Mouse (Mus musculus): ENCODE data around the gene Scn8a.

The Scn8a gene

DNA sequence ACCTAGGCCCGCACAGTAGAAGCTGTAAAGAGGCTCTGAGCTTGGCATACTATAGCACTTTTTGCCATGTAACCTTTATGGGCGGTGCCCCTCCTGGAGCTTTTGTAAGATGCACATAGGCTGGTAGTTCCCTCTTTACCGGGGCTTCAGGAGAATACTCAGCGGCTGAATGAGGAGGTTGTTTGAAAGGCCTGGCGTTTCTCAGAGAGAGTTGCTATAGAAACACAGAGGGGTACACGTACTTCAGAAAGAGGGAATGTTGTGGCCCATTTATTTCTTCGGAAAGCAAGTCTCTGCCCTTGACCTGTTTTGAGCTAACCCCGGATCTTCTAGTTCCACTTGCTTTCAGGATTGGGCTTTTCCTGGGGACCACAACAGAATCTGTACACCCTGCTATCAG, 83.2 kb downstream of the Scn8a start:
- no peak for DNase-seq (ENCODE audit: low read depth, low spot score)

DNA sequence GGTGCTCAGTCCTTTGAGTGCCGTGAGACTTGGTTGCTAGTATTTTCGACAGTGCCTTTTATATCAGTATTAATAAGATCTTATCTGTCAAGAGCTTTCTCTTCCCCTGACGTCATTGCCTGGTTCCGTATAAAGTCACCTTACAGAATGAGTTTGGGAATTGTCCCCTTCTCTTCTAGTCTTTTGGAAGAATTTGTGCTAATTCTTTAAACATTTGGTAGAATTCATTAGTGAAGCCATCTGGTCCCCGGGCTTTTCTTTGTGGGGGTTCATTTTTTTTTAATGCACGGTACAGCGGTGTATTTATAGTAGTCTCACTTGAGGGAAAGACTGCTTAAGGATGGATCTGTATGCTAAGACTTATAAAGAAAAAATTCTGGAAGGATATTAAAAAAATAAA, 84.3 kb downstream of the Scn8a start:
- no peak for DNase-seq (ENCODE audit: low read depth, low spot score)

DNA sequence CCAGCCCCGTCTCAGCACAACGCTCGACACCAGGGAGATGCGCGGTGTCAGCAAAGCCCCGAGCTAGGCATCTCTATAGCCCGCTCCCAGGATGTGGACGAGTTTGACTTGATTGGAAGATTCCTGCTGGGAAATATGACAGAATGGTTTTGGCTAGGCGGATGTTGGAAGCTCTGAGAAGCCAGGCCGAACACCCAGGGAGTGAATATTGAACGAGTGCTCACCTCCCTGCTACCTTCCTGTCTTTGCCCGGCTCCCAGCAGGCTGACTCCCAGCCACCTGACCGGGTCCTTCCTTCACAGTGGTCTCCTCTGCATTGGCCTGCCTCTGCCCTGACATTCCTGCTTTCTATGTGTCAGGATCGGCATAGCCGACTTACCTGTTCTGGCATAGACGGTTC, 85.1 kb downstream of the Scn8a start:
- DNase-seq (ENCODE audit: low read depth, low spot score): no peak

DNA sequence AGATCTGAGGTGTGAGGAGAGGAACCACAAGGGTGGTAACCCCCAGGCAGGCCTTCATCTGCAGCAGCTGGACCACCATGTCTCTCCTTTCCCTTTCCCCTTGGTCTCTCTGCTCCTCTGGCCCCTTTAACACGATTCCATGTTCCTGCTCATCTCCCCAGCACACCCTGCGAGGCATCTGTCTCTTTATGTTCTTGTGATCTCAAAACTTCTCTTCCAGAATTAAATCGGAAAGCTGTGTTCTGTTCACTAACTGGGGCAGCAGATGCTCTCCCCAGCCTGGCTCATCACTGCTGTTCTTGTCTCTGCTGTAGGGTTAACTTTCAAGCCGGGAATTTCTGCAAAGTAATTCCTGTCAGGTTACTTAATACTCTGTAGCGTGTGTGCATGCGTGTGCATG, 91.3 kb downstream of the Scn8a start:
- no peak for DNase-seq (ENCODE audit: low read depth, low spot score)

DNA sequence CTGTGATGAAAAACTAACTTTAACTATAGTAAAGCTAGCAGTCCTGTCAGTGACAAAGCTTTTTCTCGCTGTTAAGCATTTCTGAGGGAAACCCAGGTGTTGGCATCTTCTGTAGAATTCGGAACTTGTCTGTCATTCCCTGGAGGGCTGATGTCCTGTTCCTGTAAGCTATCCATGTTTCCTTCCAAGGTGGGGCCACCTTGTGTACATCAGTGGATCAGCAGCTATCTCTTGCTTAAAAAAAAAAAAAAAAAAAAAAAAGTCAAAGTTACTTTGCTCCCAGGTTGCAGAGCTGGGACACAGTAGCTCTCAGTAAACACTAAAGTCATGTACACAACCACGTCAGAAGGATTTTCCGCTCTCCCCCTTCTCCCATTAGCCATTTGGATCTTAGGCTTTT, 91.9 kb downstream of the Scn8a start:
- peak; percentile 55 for DNase-seq (ENCODE audit: low read depth, low spot score)

DNA sequence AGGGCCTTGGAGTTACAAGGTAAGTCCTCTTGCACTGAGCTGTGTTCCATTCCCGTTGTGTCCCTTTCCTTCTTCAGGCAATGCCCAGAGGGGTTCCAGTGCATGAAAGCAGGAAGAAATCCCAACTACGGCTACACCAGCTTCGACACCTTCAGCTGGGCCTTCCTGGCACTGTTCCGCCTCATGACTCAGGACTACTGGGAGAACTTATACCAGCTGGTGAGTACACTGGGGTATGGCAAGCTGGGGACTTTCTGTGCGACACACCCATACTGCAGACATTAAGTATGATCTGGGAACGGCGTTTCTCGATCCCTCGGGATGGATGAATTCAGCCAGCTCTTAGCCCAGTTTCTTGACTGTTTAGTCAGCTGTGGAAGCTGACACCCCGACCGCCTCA, 101.8 kb downstream of the Scn8a start:
- DNase-seq (ENCODE audit: low read depth, low spot score): no peak

DNA sequence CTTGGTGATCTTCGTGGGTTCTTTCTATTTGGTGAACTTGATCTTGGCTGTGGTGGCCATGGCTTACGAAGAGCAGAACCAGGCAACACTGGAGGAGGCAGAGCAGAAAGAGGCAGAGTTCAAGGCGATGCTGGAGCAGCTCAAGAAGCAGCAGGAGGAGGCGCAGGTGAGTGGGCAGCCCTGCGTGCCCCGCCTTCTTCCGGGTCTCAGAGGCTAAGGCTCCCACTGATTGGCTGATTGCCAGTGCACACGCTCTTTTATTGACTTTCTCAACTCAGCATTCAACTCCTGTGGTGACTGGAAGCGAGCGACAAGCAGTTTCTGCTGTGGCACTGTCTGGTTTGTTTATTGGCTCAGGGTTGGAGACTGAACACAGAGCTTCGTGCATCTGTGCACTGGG, 103.1 kb downstream of the Scn8a start:
- peak; percentile 60 for DNase-seq (ENCODE audit: low read depth, low spot score)

DNA sequence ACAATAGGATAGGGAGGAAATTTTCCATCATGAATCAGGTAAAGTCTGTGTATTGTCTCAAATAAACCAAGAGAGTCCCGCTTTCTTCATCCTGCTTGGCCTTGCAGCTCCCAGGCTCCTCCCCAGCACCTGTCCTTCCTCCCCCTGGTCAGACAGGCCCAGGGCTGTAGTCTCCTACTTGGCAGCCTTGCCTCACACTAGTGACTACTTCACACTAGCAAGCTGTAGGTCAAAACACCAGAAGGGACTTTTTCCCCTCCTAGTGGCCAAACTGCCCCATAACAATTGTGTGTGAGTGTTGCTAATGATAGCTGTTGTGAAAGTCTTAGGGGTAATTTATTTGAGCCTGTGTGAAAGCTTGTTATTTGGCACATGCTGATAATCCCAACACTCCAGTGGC, 105.0 kb downstream of the Scn8a start:
- DNase-seq (ENCODE audit: low read depth, low spot score): peak; percentile 48

DNA sequence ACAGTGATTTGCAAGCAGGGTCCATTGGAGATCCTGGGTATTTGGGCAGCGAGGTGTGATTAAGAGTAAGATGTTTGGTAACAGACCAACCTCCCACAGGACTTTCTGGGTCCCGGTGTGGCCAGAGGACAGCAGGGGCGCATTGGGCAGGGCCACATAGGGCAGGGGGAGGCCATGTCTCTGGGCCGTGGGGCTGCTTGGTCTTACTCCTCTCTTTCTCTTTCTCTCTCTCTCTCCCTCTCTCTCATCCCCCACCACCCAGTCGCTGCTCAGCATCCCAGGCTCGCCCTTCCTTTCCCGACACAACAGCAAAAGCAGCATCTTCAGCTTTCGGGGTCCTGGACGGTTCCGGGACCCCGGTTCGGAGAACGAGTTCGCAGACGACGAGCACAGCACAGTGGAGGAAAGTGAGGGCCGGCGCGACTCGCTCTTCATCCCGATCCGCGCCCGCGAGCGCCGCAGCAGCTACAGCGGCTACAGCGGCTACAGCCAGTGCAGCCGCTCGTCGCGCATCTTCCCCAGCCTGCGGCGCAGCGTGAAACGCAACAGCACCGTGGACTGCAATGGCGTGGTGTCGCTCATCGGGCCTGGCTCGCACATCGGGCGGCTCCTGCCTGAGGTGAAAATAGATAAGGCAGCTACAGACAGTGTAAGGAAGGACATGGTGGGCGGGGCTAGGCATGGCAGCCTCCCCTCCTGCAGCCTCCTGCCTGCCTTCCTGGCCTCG, 113.9 kb downstream of the Scn8a start:
- DNase-seq (ENCODE audit: low read depth, low spot score): peak; percentile 76

DNA sequence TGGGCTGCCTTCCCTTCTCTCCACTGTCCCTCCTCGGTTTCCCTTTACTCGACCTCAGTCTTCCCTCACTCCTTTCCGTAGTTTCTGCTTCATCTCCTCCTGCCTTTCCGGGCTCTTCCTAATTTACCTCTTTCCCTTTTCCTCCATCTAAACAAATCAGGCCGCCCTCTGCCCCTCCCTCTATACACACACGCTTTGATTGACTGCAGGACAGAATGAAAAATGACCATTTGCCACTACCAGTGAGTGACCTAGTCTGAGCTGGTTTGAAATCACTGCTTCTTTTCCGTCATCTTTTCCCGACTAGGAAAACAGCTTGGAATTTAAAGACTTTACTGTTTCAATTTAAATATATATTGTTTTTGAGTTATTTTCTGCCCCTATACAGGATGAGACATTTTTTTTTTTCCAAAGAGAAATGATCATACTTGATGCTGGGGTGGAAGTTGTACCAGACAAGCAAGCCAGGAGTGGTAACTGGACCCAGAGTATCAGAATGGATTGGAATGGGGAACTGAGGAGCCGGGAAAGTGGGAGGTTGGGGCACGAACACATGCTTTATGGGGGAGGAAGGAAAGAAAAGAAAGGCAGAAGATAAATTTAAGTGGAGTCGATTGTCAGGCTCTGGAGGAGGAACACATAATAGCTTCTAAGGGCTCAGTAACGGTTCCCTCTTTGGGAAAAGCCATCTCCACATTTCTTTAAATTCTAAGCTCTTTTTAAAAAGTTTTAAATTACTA, 114.7 kb downstream of the Scn8a start:
- DNase-seq (ENCODE audit: low read depth, low spot score): no peak

DNA sequence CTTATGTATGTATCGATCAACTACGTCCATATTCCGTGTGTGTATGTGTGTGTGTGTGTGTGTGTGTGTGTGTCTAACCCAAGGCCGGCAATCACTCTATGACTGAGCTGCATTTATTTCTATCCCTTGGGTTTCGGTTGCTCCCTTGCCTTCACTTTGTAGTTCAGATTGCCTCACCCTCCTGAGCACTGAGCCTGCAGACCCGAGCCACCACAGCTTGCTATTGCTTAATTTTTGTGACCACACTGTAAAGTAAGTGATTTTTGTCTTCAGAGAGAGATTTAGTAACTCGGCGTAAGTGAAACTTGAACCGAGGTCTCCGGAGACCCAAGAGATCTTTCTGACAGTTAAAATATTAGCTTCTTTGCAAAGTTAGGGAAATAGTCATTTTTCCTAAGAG, 116.8 kb downstream of the Scn8a start:
- no peak for DNase-seq (ENCODE audit: low read depth, low spot score)

DNA sequence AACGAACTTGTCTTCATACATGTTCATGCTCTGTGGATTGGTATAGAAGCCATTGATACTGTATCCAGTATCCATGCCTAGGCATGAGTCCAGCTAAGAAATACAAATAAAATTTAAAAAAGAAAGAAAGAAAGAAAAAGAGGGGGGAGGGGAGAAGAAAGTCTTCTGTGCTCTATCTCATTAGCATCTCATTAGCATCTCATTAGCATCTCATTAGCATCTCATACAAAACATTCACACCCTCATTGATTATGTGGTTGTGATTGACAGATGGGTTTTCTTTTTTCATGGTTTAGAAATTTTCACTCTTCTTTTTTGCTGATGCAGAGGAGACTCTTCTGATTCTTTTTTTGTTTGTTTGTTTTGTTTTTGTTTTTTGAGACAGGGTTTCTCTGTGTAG, 117.4 kb downstream of the Scn8a start:
- DNase-seq (ENCODE audit: low read depth, low spot score): no peak

DNA sequence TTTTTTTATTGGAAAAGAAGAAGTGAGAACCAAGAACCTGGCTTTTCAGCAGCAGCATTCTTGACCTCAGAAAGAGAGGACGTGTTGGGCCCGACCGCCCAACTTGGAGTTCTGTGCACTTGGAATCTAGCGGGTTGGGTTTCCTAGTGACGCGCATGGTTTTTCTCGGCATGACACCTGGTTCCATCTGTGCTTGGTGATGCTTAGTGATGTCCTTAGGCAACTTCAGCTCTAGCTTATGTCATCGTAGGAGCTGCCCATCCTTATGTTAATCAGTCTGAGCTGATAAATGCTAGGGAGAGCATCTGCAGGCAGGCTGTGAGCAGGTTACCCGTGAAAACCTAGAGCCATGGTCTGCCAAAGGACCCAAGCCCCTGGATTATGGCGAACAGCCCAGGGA, 120.6 kb downstream of the Scn8a start:
- DNase-seq (ENCODE audit: low read depth, low spot score): no peak

DNA sequence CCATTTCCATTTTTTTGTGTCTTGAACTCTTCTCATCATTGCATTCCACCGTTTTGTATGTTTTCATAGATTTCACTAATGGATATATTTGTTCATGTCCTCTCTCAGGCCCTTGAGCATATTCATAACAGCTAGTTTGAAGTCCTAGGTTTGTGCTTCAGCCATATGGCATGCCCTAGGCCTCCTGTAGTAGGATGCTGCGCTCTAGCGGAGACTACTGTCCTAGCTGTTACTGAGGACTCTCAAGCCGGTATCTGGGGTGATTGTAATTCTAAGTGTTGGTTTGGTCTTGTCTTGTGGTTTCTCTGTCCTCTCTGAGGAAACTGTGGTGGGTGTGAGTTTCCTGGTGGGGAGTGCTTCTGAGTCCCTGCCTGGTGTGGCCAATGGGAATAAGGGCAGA, 127.4 kb downstream of the Scn8a start:
- DNase-seq (ENCODE audit: low read depth, low spot score): peak; percentile 64

DNA sequence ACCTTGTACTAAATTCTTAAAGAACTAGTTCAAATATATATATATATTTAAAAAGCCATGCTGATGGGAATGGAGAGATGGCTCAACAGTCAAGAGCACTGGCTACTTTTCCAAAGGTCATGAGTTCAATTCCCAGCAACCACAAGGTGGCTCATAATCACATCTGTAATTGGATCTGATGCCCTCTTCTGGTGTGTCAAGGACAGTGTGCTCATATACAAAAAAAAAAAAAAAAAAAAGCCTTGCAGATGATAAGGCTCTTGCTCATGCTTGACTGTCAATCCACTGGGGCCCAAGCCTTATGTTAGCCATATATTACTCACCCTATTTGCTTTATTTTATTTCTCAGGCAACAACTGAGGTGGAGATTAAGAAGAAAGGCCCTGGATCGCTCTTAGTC, 132.0 kb downstream of the Scn8a start:
- no peak for DNase-seq (ENCODE audit: low read depth, low spot score)

DNA sequence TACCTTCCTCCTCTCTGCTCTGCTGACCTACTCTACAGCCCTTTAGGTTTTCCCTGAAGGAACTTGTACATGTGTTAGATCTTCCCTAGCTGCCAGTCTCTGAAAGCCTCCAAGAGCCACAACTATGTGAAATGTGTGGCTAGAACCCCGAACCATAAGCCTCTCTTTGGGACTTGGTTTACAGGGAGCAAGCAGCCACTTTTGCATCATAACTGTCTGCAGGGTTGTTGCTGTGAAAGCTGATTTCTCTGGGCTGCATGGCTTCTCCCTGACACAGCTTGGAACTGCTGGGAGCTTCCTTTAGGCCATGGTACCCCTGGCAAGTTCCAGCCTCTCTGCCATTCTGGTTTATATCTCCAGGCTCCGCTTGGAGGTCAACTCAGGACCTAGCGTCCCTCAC, 132.8 kb downstream of the Scn8a start:
- DNase-seq (ENCODE audit: low read depth, low spot score): no peak

DNA sequence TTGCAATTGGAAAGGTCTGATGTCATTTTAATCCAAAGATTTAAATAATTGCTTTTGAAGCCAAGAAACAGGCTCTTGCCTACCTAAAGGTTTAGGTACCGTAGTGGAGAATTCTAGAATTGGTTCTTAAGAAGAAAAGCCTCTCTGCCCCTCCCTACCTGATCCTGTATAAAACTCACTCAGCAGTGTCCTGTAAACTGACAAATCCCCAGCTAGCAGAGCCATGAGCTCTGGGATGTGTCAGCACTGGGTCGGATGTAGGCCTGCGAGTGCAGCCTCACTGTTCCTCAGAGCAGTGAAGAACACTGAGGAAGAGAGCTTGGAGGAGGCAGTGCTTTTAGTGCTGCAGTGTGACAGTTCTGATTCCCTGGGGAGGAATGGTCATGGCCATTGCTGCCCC, 134.9 kb downstream of the Scn8a start:
- DNase-seq (ENCODE audit: low read depth, low spot score): no peak

DNA sequence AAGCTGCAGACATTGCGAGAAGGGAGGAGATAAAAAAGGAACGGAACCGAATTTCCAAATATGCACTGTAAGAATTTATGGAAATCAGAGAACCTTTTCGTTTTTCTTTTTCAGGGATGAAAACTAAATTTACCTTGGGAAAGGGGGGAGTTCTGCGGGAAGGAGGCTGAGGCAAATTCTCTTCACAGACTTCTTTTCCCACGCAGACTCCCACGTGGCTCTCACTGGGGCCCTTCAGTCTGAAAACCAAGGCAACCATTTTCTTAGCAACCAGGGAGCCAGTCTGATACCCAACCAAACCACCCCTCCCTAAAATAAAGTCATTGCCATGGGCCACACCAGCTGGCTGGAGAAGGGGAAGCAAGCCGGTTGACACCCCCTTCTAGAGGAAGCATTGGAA, 136.1 kb downstream of the Scn8a start:
- DNase-seq (ENCODE audit: low read depth, low spot score): no peak

DNA sequence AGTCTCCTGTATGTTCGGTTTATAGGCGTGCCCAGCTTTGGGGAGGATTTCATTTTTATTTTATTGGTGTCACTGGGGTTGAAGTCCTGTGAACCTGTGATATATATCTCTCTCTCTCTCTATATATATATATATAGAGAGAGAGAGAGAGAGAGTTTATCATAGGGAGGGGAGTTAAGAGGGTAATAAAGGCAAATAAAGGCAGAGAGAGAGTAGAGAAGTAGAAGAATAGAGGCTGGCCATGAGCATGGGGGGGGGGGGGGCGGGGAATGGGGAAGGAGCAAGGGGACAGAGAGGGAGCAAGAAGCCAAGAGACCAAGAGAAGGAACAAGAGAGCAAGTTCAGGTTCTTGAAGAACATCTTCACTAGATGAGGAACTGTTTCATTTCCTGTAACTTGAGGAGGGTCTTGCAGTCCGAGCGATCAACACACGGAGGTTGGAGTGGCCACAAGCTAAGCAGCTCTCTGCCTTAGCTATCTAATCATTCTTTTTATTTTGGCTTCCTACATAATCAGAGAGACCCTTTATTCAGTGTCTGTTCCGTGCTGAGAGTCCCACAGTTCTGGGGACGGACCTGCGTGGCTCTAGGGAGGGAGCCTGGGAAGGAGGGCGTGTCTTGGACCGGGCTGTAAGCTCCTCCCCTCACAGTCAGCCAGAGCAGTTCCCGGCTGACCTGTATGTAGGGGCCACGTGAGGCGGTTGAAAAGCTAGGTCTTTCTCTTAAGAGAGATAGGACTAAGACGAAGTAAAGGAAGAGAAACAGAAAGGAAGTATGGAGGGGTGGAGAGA, 136.8 kb downstream of the Scn8a start:
- peak; percentile 64 for DNase-seq (ENCODE audit: low read depth, low spot score)

DNA sequence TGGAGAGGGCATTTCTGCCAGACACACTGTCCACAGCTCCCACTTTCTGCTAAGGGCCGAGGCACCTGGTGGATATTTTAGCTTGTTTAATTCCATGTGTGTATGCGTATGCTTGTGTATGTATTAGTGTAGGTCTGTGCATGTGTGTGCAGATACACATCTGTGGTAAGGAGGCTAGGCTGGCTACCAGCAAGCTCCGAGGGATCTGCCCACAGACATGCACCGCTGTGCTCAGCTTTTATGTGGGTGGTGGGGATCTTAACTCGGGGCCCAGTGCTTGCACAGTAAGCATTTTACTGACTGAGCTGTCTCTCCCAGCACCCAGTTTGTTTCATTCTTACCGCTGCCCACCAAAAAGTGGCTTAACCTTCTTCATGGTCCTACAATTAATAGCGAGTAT, 137.6 kb downstream of the Scn8a start:
- DNase-seq (ENCODE audit: low read depth, low spot score): no peak

DNA sequence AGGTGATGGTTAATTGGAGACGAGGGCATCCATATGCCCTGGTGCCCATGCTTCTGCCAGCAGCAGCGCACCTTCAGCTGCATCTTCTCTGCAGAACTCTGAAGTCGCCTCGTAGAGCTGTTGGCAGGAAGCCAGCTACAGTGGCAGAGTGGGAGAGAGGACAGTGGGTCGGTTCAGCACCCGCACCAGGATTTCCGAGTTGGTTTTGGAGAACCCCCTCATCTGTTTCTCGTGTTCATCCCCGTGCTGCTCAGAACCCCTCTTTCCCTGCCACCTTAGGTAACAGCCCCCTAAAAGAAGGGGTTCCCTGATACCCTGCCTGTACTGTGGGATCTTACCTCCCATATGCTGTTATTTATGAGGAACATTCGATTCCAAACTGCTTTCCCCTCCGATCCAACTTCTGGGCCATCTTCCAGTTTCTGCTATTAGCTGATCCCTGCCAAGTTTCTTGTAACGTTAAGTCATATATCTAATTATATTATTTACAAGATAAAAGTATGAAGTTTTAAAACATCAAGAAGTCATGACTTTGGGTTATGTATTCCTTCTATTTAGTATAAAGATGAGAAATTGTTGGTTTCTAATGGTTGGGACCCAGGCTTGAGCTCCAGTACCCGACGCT, 138.8 kb downstream of the Scn8a start:
- DNase-seq (ENCODE audit: low read depth, low spot score): no peak

DNA sequence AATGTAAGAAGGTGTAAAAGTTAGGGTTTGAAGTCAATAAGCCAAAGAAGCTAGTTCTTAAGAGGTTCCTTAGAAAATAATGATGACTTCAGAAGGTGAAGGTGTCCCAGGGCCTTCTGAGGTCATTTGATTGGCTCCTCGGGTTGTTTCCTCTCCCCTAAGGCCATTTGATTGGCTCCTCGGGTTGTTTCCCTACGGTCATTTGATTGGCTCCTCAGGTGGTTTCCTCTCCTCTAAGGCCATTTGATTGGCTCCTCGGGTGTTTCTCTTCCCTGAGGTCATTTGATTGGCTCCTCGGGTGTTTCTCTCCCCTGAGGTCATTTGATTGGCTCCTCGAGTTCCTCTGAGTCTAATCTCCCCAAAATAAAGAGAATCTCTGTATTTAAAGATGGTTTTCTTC, 141.7 kb downstream of the Scn8a start:
- DNase-seq (ENCODE audit: low read depth, low spot score): peak; percentile 68
